Mouse (Mus musculus) neural tube, embryonic 15.5 days (tissue): ENCODE results near the gene Rasa4. TPM values are rescaled to one million over a fixed set of nuclear protein-coding genes. Genes with fewer than 3 reads are reported as not detected.
A peak's percentile ranks its signal among the peaks of the same experiment; 100 is the strongest.
"Not testable (repeated sequence)": the region's sequence is repeated elsewhere in the genome, so short reads cannot be mapped to it uniquely, and the experiment has no call there.

Source experiments
- ATAC-seq: fragments of 200-750 bp; cut with Nextera tagmentation; 2 replicates; pipeline ENCODE4 v1.8.0; 2017; ENCODE audit warnings: mild to moderate bottlenecking, moderate TSS enrichment, moderate library complexity; ENCODE audit not compliant: low FRiP score
- H3K27ac ChIP-seq: fragments of 300-500 bp; sonication (generic); replicated peaks from 2 replicates; pipeline ENCODE4 v1.5.1; 2015; ENCODE audit warnings: mild to moderate bottlenecking, inconsistent platforms
- H3K27me3 ChIP-seq: fragments of 300-500 bp; sonication (generic); replicated peaks from 2 replicates; pipeline ENCODE4 v1.6.1; 2015; ENCODE audit warnings: inconsistent platforms
- H3K36me3 ChIP-seq: fragments of 300-500 bp; sonication (generic); 2 replicates; pipeline ENCODE4 v1.6.1; 2015; ENCODE audit warnings: inconsistent platforms
- H3K4me1 ChIP-seq: fragments of 300-500 bp; sonication (generic); 2 replicates; pipeline ENCODE4 v1.6.1; 2015; ENCODE audit warnings: inconsistent platforms
- H3K4me2 ChIP-seq: fragments of 300-500 bp; sonication (generic); 2 replicates; pipeline ENCODE4 v1.6.1; 2015; ENCODE audit warnings: inconsistent platforms, mild to moderate bottlenecking, moderate library complexity
- H3K4me3 ChIP-seq: fragments of 300-500 bp; sonication (generic); replicated peaks from 2 replicates; pipeline ENCODE4 v1.5.1; 2015; ENCODE audit warnings: mild to moderate bottlenecking, inconsistent platforms
- H3K9ac ChIP-seq: fragments of 300-500 bp; sonication (generic); replicated peaks from 2 replicates; pipeline ENCODE4 v1.6.1; 2015; ENCODE audit warnings: mild to moderate bottlenecking, inconsistent platforms
- H3K9me3 ChIP-seq: fragments of 300-500 bp; sonication (generic); replicated peaks from 2 replicates; pipeline ENCODE4 v1.6.1; 2016; ENCODE audit warnings: inconsistent platforms
- whole genome bisulfite sequencing: fragments of 180-500 bp; shearing (Covaris S2); methylation state at CpG from one replicate; pipeline ENCODE4 v1.1.7; 2015; ENCODE audit warnings: mixed read lengths; 5-methylcytosine and 5-hydroxymethylcytosine counted together
- polyA plus RNA-seq: library from polyadenylated mRNA; unstranded; fragments of >200 nt; fragmentation: Nextera tagmentation; extraction: Ambion mirVana; gene quantifications from 2 replicates; pipeline ENCODE4 v1.2.1, GENCODE M21; 2015

Rasa4 gene
- polyA plus RNA-seq, 1 experiment from 2014 or later: 21.4 TPM

DNA sequence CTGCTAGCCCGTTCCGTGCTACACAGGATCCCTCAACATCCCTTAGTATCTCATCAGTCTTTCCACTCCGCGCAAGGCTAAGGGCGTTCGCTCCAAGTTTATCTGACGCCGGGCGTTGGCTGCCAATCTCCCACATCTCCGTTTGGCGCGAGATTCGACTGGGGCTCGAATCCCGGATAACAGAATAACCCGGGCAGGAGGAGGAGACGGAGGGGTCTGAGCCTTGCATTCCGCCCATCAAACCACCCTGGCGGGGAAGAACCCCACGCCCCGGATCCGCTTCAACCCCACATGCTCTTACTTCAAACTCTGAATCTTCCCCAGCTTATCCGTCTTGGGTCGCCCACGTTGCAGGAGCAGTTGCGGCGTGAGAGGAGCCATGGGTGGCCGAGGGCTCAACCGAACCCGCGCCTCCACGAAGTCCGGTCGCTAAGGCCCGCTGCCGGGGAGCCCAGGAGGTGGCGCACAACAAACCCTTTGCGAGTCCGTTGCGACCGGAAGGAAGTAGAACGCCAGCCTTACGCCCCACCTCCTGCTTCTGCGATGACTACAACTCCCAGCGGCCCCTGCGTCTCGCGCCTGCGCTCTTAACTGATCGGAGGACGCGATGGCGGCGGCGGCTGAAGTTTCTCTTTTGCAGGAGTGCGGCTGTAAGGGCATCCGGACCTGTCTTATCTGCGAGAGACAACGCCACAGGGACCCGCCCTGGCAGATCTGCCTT, 52.0 kb downstream of the Rasa4 start, which contains the start of the genes Lrwd1 and Alkbh4:
Lrwd1 (minus strand) TSS at position 504 of the 721 bp plus-strand sequence.
Alkbh4 (plus strand) TSS at position 576 of the 721 bp plus-strand sequence.
- Histone ChIP-seq H3K9ac (peak within 1 kb of the TSS; percentile 76), H3K27ac (peak within 1 kb of the TSS; percentile 67), H3K4me1 (peaks cover 34% of the 10 kb centered on the region), H3K9me3 (no peaks in the 10 kb centered on the region), H3K4me3 (peak within 1 kb of the TSS; percentile 83), H3K36me3 (peaks cover 34% of the 10 kb centered on the region), H3K27me3 (no peaks in the 10 kb centered on the region), H3K4me2 (peak within 1 kb of the TSS; percentile 80)
- WGBS: under 1% methylated on average over 60 of the region's 60 CpGs
- peak; percentile 95 for ATAC-seq

DNA sequence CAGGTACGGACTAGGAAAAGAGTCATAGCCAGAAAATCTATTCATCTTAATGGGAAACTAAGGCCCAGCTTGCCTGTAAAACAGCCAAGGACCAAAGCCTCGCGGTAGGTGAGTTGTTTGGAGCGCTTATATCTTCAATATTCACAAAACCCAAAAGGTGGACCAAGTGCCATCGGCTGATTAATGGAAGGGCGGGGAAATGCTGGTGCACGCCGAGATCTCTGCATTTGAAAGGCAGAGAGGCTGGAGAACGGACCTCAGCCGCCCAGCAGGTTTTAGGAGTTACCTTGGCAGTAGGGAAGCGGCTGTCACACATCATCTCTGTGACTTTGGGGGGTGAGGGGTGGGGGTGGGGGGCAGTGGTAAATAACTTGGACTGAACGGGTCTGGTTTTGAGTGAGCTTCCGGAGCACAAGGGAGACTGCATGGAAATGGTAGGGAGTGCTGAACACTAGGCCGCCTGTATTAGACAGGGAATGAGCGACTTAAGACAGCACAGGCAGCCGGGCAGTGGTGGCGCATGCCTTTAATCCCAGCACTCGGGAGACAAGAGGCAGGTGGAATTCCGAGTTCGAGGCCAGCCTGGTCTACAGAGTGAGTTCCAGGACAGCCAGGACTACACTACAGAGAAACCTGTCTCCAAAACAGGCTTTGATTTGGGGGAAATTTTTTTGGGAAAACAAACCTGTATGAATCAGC, 52.7 kb downstream of the Rasa4 start:
- WGBS: 11% methylated on average over 20 of the region's 20 CpGs
- Histone ChIP-seq H3K4me1 (peaks cover 34% of the 10 kb centered on the region), H3K36me3 (peaks cover 40% of the 10 kb centered on the region), H3K4me2 (peak overlapping the region; percentile 80), H3K27me3 (no peaks in the 10 kb centered on the region), H3K4me3 (peak overlapping the region; percentile 83), H3K9me3 (no peaks in the 10 kb centered on the region), H3K27ac (peak overlapping the region; percentile 67), H3K9ac (peak overlapping the region; percentile 76)
- peak; percentile 11 for ATAC-seq

DNA sequence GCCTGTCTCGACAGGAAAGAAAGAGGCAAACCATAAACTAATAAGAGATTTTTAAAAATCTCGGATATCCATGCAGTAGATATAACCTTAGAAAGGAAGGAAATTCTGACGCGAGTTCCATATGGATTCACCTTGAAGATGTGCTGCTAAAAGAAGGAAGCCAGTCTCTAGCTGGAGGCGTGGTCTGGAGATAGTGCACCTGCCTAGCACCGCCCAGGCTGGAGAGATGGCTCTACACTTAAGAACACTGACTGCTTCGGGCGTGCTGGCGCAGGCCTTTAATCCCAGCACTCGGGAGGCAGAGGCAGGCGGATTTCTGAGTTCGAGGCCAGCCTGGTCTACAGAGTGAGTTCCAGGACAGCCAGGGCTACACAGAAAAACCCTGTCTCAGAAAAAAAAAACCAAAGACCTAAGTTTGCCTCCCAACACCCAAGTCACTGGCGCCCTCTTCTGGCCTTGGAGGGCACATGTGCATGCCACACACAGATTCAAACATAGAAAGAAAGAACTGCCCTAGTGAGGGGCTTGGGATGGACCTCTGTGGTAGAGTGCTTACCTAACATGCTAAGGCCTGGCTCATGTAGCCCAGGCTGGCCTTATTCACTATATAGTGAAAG, 54.0 kb downstream of the Rasa4 start:
- WGBS: 79% methylated on average over 13 of the region's 13 CpGs
- H3K27me3 ChIP-seq: no peaks in the 10 kb centered on the region
- H3K4me3 ChIP-seq: no peak overlapping the region; the same call in 1 of the 2 replicates
- no peak for ATAC-seq
- no peak overlapping the region for H3K27ac ChIP-seq
- H3K4me1 ChIP-seq: peaks cover 34% of the 10 kb centered on the region
- H3K9ac ChIP-seq: no peak overlapping the region
- peaks cover 41% of the 10 kb centered on the region for H3K36me3 ChIP-seq
- H3K4me2 ChIP-seq: no peak overlapping the region
- H3K9me3 ChIP-seq: no peaks in the 10 kb centered on the region

DNA sequence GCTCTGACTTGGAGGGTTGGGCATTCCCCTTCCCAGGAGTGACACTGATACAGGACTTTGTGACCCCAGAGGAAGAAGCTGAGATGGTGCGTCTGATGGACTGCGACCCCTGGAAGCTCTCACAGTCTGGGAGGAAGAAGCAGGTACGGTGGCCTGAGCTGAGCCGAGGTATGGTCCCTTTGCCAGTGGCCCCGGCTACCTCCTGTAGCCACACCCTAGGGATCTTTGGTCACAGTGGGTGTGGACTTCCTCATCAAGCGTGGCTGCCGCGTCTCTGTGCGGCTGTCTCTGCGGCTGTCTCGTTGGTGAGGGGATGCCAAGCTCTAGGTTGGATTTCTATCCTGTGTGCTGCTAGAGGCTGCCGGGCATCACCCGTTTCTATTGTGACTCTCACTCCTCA, 55.7 kb downstream of the Rasa4 start:
- Histone ChIP-seq H3K4me1 (peaks cover 33% of the 10 kb centered on the region), H3K4me2 (no peak overlapping the region), H3K9me3 (no peaks in the 10 kb centered on the region), H3K27ac (no peak overlapping the region), H3K27me3 (no peaks in the 10 kb centered on the region), H3K9ac (no peak overlapping the region), H3K36me3 (peaks cover 34% of the 10 kb centered on the region), H3K4me3 (no peak overlapping the region)
- 95% methylated on average over 13 of the region's 13 CpGs for WGBS
- ATAC-seq: no peak

DNA sequence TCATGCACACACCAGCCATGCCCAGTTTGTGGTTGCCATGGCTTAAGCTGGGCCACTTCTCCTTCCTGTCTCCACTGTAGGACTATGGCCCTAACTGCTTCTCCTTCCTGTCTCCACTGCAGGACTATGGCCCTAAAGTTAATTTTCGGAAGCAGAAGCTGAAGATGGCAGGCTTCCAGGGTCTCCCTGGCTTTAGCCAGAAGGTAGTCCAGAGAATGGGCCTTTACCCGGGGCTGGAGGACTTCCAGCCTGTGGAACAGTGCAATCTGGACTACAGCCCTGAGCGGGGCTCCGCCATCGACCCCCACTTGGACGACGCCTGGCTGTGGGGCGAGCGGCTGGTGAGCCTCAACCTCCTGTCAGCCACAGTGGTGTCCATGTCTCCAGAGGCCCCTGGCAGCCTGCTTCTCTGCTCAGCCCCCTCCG, 56.4 kb downstream of the Rasa4 start:
- Histone ChIP-seq H3K4me2 (no peak overlapping the region), H3K9me3 (no peaks in the 10 kb centered on the region), H3K4me3 (no peak overlapping the region), H3K36me3 (peaks cover 34% of the 10 kb centered on the region), H3K9ac (no peak overlapping the region), H3K4me1 (peaks cover 26% of the 10 kb centered on the region), H3K27me3 (no peaks in the 10 kb centered on the region), H3K27ac (no peak overlapping the region)
- WGBS: 93% methylated on average over 10 of the region's 10 CpGs
- no peak for ATAC-seq

DNA sequence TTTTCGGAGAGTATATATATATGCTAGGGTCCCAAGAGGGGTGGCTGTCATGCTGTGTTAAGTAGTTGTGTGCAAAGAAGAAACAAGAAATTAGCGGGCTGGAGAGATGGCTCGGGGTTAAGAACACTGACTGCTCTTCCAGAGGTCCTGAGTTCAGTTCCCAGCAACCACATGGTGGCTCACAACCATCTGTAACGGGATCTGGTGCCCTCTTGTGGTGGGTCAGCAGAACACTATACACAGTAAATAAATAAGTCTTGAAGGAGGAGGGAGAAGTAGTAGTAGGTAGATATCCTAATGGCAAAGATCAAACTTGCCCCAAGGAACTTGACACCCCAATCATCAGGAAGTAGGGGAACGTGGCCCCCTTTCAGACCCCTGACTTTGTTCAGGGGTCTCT, 59.0 kb downstream of the Rasa4 start:
- 91% methylated on average over 5 of the region's 5 CpGs for WGBS
- peaks cover 9% of the 10 kb centered on the region; the same call in 1 of the 2 replicates for H3K4me1 ChIP-seq

DNA sequence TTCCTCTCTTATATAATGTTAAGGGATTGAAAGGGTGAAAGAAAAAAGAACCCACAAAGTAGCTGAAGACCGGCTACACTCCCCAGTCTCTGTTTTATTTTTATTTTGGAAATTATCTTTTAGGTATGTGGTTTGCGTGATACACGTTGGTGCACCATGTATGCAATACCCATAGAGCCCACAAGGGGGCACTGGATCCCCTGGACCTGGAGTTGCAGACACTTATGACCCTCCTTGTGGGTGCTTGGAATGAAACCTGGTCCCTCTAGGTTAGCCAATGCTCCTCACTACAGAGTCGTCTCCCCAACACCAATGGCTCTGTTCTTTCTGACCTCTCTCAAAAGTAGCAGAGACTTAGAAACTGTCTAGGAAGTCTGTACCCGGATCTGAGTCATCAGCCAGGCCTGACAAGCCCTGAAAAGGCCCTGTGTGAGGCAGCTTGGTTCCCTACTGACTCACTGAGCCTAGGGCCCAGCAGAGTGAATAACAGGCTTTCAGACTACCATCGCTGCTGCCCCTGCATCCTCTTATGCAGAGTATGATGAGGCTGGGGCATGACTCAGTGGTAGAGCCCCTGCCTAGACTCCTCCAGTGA, 59.5 kb downstream of the Rasa4 start:
- no peaks in the 10 kb centered on the region for H3K9me3 ChIP-seq
- no peak overlapping the region for H3K4me3 ChIP-seq
- 90% methylated on average over 6 of the region's 6 CpGs for WGBS
- H3K9ac ChIP-seq: no peak overlapping the region
- peaks cover 4% of the 10 kb centered on the region; the same call in 1 of the 2 replicates for H3K4me1 ChIP-seq
- no peak for ATAC-seq
- H3K27ac ChIP-seq: no peak overlapping the region
- no peaks in the 10 kb centered on the region for H3K27me3 ChIP-seq
- peaks cover 34% of the 10 kb centered on the region for H3K36me3 ChIP-seq
- H3K4me2 ChIP-seq: no peak overlapping the region

More for the DNA sequence above, 59.0 kb downstream of the Rasa4 start:
- H3K9me3 ChIP-seq: no peaks in the 10 kb centered on the region
- H3K36me3 ChIP-seq: peaks cover 34% of the 10 kb centered on the region
- ATAC-seq: no peak
- H3K4me2 ChIP-seq: no peak overlapping the region
- H3K27ac ChIP-seq: no peak overlapping the region
- H3K4me3 ChIP-seq: no peak overlapping the region
- no peak overlapping the region for H3K9ac ChIP-seq
- H3K27me3 ChIP-seq: no peaks in the 10 kb centered on the region

DNA sequence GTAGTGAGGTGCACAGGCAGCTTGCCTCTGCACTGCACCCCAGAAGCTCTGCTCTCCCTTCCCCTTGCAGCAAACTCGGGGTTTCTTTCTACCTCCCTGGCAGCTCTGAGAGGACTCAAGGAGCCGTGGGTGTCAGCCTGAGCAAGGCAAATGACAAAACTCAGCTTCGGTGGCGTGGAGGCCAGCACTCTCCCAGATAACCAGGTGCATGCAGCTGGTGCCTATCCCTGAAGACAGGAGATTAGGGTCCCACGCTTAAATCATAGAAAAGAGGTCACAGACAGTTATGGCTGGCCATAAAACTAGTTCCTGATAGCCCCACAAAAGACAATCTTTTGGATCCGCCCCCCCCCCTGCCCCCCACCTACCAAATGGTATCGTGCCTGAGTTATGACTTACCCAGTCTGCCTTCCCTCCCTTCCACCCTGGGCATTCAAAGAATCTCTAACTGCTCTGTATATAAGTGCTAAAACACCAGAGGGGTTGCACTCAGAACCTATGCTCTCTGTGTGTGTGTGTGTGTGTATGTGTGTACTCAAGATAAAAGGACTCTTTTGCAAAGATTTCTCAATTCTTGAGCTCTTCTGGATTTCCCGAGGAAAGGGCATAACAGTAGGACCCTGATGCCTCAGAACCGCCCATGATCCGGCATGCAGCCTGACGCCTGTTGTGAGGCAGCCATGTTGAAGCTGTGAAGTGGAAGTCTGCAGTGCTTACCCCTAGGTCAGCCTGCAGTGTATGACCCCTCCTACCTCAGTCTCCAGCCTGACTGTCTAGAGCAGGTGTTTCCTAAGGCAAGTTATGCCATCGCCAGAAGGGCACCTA, 61.1 kb downstream of the Rasa4 start:
- no peak for ATAC-seq
- Histone ChIP-seq H3K9me3 (no peaks in the 10 kb centered on the region), H3K4me2 (no peak overlapping the region), H3K27ac (no peak overlapping the region), H3K27me3 (no peaks in the 10 kb centered on the region), H3K4me3 (no peak overlapping the region), H3K4me1 (no peaks in the 10 kb centered on the region), H3K36me3 (peaks cover 28% of the 10 kb centered on the region), H3K9ac (no peak overlapping the region)
- WGBS: 63% methylated on average over 12 of the region's 12 CpGs

DNA sequence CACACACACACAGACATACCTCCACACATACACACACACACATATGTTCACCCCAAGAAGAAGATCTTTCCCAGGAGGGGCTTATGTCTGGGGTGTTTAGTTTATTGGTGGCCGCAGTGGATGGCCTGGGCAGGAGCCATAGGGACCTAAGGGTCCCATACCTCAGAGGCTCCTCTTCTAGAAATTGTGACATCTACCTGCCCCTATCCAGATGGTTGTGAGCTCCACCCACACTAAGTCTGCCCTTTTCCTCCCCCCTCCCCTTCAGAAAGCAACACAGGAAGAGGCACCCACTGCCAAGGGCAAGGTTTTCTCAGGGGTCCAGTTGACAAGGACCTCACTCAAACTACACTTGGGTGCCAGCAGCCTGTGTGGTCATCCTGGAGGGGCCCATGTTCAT, 63.2 kb downstream of the Rasa4 start:
- H3K4me3 ChIP-seq: no peak overlapping the region
- H3K9me3 ChIP-seq: no peaks in the 10 kb centered on the region
- H3K36me3 ChIP-seq: peaks cover 9% of the 10 kb centered on the region
- no peak for ATAC-seq
- H3K9ac ChIP-seq: no peak overlapping the region
- no peaks in the 10 kb centered on the region for H3K27me3 ChIP-seq
- no peak overlapping the region for H3K4me2 ChIP-seq
- H3K27ac ChIP-seq: no peak overlapping the region
- H3K4me1 ChIP-seq: no peaks in the 10 kb centered on the region
- 97% methylated on average over 1 of the region's 1 CpGs for whole genome bisulfite sequencing

DNA sequence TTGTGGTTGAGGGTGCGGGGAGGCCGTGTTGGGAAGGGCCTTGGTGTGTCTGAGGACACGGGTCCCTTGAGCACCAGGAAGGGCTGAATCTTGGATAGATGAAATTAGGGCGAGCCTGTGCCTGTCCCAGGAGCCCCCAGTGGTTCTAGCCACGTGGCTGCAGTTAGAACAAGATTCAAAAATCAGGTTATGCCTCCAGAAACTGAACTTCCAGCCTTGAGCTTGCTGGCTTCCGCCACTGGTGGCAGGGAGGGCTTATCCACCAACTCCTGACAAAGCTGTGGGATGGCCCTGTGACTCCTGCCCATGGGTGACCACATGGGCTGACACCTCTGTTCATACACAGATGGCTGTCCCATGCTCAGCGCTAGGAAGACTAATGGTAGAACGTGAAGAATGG, 64.0 kb downstream of the Rasa4 start:
- 81% methylated on average over 8 of the region's 8 CpGs for WGBS
- Histone ChIP-seq H3K4me1 (no peaks in the 10 kb centered on the region), H3K36me3 (0 out of 2 replicates have a peak, but pooled peaks cover 3% of the 10 kb centered on the region), H3K4me3 (no peak overlapping the region), H3K27me3 (no peaks in the 10 kb centered on the region), H3K9me3 (no peaks in the 10 kb centered on the region), H3K9ac (no peak overlapping the region), H3K27ac (no peak overlapping the region), H3K4me2 (no peak overlapping the region)
- ATAC-seq: no peak

DNA sequence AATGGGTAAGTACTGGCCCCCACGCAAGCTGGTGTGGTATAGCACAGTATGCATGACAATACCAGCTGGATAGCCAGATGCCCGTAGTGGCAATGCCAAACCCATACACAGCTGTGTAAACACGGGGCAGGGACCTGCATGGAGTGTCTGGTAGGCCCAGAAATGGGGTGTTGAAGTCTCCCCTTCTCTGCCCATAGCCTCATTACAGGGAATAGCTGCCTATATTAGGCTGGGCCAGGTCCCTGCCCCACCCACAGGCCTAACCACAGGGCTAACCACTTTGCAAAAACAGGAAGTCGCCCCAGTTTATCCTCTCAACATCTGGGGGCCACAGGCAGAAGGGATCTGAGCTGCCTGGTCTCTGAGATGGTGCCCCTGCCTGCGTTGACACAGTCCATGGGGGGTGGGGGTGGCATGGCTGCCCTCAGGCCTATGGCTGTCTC, 65.4 kb downstream of the Rasa4 start:
- H3K4me3 ChIP-seq: not testable (repeated sequence)

More for the DNA sequence above, 65.4 kb downstream of the Rasa4 start:
- WGBS: 78% methylated on average over 5 of the region's 5 CpGs
- H3K27ac ChIP-seq, H3K27me3 ChIP-seq, H3K4me2 ChIP-seq, ATAC-seq, H3K9me3 ChIP-seq, H3K4me1 ChIP-seq, H3K9ac ChIP-seq: not testable (repeated sequence)
- H3K36me3 ChIP-seq: peaks cover 11% of the 10 kb centered on the region; the same call in 1 of the 2 replicates
